Mouse (Mus musculus) heart, postnatal 0 days (tissue): ENCODE data around the gene Kpna3. TPM values are rescaled to one million over a fixed set of nuclear protein-coding genes. Genes with fewer than 3 reads are reported as not detected.

ENCODE experiments used
- ATAC-seq: fragments of 200-750 bp; cut with Nextera tagmentation; 2 replicates; pipeline ENCODE4 v1.8.0; 2017; ENCODE audit warnings: low read depth, moderate number of reproducible peaks, moderate library complexity; ENCODE audit not compliant: insufficient read depth
- DNase-seq: peaks from one replicate; pipeline ENCODE4 v3.0.0-alpha.2; 2016; ENCODE audit warnings: low spot score
- H3K27ac ChIP-seq: fragments of 300-500 bp; sonication (generic); 2 replicates; pipeline ENCODE4 v1.5.1; 2014; ENCODE audit warnings: low read depth, mild to moderate bottlenecking
- H3K27me3 ChIP-seq: fragments of 300-500 bp; sonication (generic); 2 replicates; pipeline ENCODE4 v1.6.1; 2014; ENCODE audit warnings: low read length, mixed read lengths; ENCODE audit not compliant: control insufficient read depth, insufficient read depth
- H3K36me3 ChIP-seq: fragments of 300-500 bp; sonication (generic); replicated peaks from 2 replicates; pipeline ENCODE4 v1.6.1; 2014; ENCODE audit warnings: low read length, mixed read lengths; ENCODE audit not compliant: control insufficient read depth, insufficient read depth
- H3K4me1 ChIP-seq: fragments of 300-500 bp; sonication (generic); 2 replicates; pipeline ENCODE4 v1.6.1; 2014; ENCODE audit warnings: antibody characterized with exemption; ENCODE audit not compliant: control insufficient read depth, insufficient read depth
- H3K4me2 ChIP-seq: fragments of 300-500 bp; sonication (generic); 2 replicates; pipeline ENCODE4 v1.6.1; 2014; ENCODE audit warnings: low read depth, mild to moderate bottlenecking, low read length, moderate library complexity
- H3K4me3 ChIP-seq: fragments of 300-500 bp; sonication (generic); 2 replicates; pipeline ENCODE4 v1.5.1; 2014; ENCODE audit warnings: low read depth, low read length
- H3K9ac ChIP-seq: fragments of 300-500 bp; sonication (generic); replicated peaks from 2 replicates; pipeline ENCODE4 v1.6.1; 2014; ENCODE audit warnings: low read depth, low read length, mixed read lengths
- H3K9me3 ChIP-seq: fragments of 300-500 bp; sonication (generic); replicated peaks from 2 replicates; pipeline ENCODE4 v1.6.1; 2016; ENCODE audit warnings: low read length; ENCODE audit not compliant: control insufficient read depth
- CTCF ChIP-seq: IDR thresholded peaks from 2 replicates; pipeline ENCODE4 v1.5.1; 2016; ENCODE audit warnings: antibody characterized with exemption, control low read depth, low read depth
- EP300 ChIP-seq: IDR thresholded peaks from 2 replicates; pipeline ENCODE4 v1.6.1; 2016; ENCODE audit warnings: antibody characterized with exemption, low read depth
- WGBS: fragments of 180-500 bp; shearing (Covaris S2); extraction: QIAGEN DNeasy Blood & Tissue Kit; methylation state at CpG from one replicate; pipeline ENCODE4 v1.1.7; 2014; 5-methylcytosine and 5-hydroxymethylcytosine counted together
- polyA plus RNA-seq: library from polyadenylated mRNA; unstranded; fragments of >200 nt; fragmentation: Nextera tagmentation; extraction: Ambion mirVana; gene quantifications from 2 replicates; pipeline ENCODE4 v1.2.1, GENCODE M21; 2015
- total RNA-seq: library from RNA; depleted of rRNA; stranded (reverse); fragments of >200 nt; gene quantifications from 2 replicates; pipeline ENCODE4 v1.2.3, GENCODE M21; 2014; ENCODE audit warnings: low replicate concordance

Gene Kpna3
- total and polyA plus RNA-seq, 2 experiments from 2014 or later, result 23.2 to 26.6 TPM

GRCm38 (mm10) chr14:61360981-61361511 is 78.6 kb downstream of the Kpna3 start:
- H3K4me2 ChIP-seq, result 0 out of 2 replicates have a peak overlapping the region, but pooled peaks have one; percentile 84
- DNase-seq, result no peak
- no peak overlapping the region for H3K4me3 ChIP-seq
- H3K4me1 ChIP-seq, result no peaks in the 10 kb centered on the region
- H3K27me3 ChIP-seq, result no peaks in the 10 kb centered on the region
- H3K36me3 ChIP-seq, result peaks cover 2% of the 10 kb centered on the region; the same call in 1 of the 2 replicates
- 53% methylated on average over 3 of the region's 3 CpGs for WGBS
- H3K9ac ChIP-seq, result no peak overlapping the region
- TF ChIP-seq CTCF (no peak), EP300 (no peak)
- no peak overlapping the region for H3K27ac ChIP-seq
- ATAC-seq, result no peak
- H3K9me3 ChIP-seq, result no peaks in the 10 kb centered on the region

GRCm38 (mm10) chr14:61360131-61360980 is 79.3 kb downstream of the Kpna3 start, which contains the start of gene Ebpl:
TSS of gene Ebpl (minus strand) at chr14:61360439.
- DNase-seq (peak; percentile 66), ATAC-seq (peak; percentile 96)
- WGBS, result 1% methylated on average over 40 of the region's 40 CpGs
- Histone ChIP-seq H3K4me1 (no peaks in the 10 kb centered on the region), H3K4me2 (peak within 1 kb of the TSS; percentile 84), H3K9ac (peak within 1 kb of the TSS; percentile 68), H3K27me3 (no peaks in the 10 kb centered on the region), H3K4me3 (peak within 1 kb of the TSS; percentile 72), H3K36me3 (no peaks in the 10 kb centered on the region; the same call in 1 of the 2 replicates), H3K27ac (peak within 1 kb of the TSS; percentile 74), H3K9me3 (no peaks in the 10 kb centered on the region)
- TF ChIP-seq EP300, result no peak
- 0 out of 2 replicates have a peak, but pooled peaks have one; percentile 13 for TF ChIP-seq CTCF

GRCm38 (mm10) chr14:61354251-61355235 is 85.1 kb downstream of the Kpna3 start:
- WGBS, result 59% methylated on average over 10 of the region's 10 CpGs
- ATAC-seq (no peak), DNase-seq (no peak)
- H3K36me3 ChIP-seq, result no peaks in the 10 kb centered on the region
- H3K9ac ChIP-seq, result no peak overlapping the region
- H3K27ac ChIP-seq, result no peak overlapping the region
- no peak overlapping the region for H3K4me3 ChIP-seq
- H3K9me3 ChIP-seq, result no peaks in the 10 kb centered on the region
- H3K4me2 ChIP-seq, result no peak overlapping the region
- no peaks in the 10 kb centered on the region for H3K27me3 ChIP-seq
- H3K4me1 ChIP-seq, result no peaks in the 10 kb centered on the region
- no peak for TF ChIP-seq EP300
- TF ChIP-seq CTCF, result no peak

- Histone ChIP-seq H3K4me2 (no peak overlapping the region), H3K36me3 (no peaks in the 10 kb centered on the region), H3K9me3 (no peaks in the 10 kb centered on the region), H3K27ac (no peak overlapping the region), H3K4me1 (no peaks in the 10 kb centered on the region), H3K27me3 (no peaks in the 10 kb centered on the region), H3K4me3 (no peak overlapping the region), H3K9ac (no peak overlapping the region)
- ATAC-seq (no peak), DNase-seq (no peak)
- TF ChIP-seq CTCF (no peak), EP300 (no peak)
- 51% methylated on average over 6 of the region's 6 CpGs for WGBS
Measured at GRCm38 (mm10) chr14:61350808-61351207, 88.9 kb downstream of the Kpna3 start.

- ATAC-seq, result no peak
- no peak overlapping the region for H3K4me2 ChIP-seq
- no peak overlapping the region for H3K9ac ChIP-seq
- no peak for TF ChIP-seq EP300
- TF ChIP-seq CTCF, result no peak
- DNase-seq, result no peak
- H3K27ac ChIP-seq, result no peak overlapping the region
- WGBS, result 90% methylated on average over 4 of the region's 4 CpGs
- H3K36me3 ChIP-seq, result no peaks in the 10 kb centered on the region
- no peaks in the 10 kb centered on the region for H3K27me3 ChIP-seq
- H3K4me3 ChIP-seq, result no peak overlapping the region
- H3K9me3 ChIP-seq, result no peaks in the 10 kb centered on the region
- no peaks in the 10 kb centered on the region for H3K4me1 ChIP-seq
Measured at GRCm38 (mm10) chr14:61349876-61350275, 89.8 kb downstream of the Kpna3 start.
